Mouse (Mus musculus) embryo, embryonic 10 days (tissue): ENCODE measurements at regions not wholly inside any gene's neighbourhood (a gene's known extent, or its start where the extent isn't known, plus 50 kb on each side); places are given as distances from the start of the nearest gene placed in this dataset.

Experiments
- DNase-seq: peaks from one replicate; pipeline ENCODE4 v3.0.0-alpha.2; 2015; ENCODE audit warnings: low spot score

DNA sequence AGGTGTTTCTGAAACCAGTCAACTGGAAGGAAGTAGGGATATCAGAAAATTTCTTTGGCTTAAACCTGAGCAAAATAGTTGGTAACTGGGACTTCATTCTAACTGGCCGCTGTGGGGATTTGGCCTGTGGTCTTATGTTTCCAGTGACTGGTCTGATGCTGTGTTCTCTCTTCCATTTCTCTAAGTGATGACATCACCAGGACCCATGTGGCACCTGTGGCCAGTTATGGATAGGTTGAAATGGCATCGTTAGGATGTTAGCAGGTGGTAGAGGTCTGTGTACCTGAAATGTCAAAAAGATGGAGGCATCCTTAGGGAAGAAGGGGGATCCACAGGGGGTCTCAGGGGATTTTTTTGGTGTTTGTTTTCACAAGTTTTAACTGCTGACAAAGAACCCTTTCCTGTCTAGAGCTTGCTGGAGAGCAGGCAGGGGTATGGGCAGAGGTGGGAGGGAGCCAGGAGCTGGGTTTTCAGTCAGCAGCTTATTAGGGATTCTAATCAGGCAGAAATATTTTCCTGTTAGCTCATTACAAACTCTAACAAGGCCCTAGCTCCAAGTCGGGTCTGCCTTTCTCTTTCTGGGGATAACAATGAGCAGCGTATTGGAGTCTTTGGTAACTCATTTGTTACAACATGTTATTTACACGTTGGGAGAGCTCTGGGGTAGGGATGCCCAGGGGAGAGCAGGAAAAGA is 170.2 kb downstream of the Adck1 start:
- DNase-seq, result no peak

DNA sequence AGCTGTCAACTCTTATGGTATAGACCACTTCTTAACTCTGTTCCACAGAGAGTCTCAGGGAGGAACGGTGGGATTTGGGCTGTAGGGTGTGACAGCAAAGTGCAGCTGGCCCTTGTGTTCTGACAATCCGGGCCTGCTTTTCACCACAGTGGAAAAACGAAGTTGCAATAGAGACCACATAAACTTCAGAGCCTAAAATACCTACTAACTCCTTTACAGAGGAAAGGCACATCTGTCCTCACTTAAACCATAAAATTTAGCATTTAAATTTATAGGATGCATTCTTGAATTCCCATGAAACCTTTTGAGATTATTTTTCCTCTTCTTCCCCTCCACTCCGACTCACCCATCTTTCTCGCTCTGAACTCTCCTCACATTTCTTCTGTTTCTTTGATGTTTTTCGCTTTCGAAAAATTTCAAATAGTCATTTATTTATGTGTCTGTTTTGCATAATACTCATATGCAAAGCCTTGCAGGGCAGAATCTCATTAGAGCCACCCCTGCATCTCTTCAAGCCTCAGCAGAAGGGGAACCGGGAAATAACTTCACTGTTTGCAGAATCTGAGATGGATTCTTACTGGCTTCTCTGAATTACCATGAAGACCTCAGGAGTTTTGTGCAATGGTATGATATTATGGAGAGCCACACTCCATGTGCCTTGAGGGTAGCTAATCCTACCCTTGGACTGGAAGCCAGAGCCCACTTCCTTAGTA is 172.1 kb downstream of the Adck1 start:
- no peak for DNase-seq

DNA sequence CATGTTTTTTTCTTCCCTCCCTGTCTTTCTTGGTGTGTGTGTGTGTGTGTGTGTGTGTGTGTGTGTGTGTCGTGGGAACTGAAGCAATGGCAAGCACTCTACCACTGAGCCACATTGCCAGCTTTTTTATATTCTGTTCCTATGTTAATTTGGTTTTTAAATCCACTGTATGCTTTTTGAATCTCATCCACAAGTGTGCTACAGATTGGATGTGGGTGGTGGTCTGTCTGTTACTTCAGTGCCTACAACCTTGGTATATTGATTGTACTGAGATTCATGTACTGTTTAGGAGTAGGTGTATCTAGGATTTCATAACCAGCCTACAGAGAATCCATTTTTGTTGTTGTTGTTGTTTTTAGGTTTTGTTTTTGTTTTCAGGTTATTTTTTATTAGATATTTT is 170.8 kb upstream of the Nrxn3 start:
- no peak for DNase-seq

DNA sequence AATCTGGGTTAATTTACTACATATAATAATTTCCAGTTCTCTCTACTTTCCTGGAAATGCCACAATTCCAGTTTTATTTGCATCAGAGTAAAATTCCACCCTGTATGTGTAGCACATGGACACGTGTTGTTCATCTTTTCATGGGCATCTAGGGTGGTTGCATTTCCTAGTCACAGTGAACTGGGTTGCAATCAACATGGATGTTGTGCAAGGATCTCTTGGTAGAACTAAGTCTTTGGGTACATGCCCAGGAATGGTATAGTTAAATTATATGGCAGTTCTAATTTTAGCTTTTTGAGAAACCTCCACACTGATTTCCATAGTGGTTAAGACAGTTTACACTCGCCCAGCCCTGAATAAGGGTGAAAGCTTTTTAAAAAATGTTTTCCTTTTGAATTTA is 167.2 kb upstream of the Nrxn3 start:
- DNase-seq, result no peak

- no peak for DNase-seq
These were observed 164.6 kb upstream of the Nrxn3 start for GRCm38 (mm10) chr12:88558036-88558435.

- DNase-seq, result peak; percentile 8
These were observed 142.7 kb upstream of the Nrxn3 start for GRCm38 (mm10) chr12:88579974-88580373.

DNA sequence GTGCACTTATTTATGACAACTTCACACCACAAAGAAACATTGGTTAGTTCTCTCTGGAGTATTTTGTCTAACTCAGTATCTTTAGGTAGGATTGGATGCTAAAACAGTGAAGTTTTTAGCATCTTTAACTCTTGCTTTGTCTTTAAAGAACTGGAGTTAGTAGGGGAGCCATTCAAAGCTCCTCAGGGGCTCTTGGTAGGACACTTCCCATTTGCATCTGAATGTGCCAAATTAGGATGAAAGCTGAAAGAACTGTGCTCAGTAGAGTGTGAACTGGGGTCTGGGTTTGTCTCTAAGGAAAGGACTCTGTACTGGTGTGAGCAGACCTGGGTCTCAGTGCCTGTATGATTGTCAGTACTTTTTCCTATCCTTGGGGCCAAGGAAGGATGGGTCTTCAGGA is 116.7 kb upstream of the Nrxn3 start:
- DNase-seq, result no peak

DNA sequence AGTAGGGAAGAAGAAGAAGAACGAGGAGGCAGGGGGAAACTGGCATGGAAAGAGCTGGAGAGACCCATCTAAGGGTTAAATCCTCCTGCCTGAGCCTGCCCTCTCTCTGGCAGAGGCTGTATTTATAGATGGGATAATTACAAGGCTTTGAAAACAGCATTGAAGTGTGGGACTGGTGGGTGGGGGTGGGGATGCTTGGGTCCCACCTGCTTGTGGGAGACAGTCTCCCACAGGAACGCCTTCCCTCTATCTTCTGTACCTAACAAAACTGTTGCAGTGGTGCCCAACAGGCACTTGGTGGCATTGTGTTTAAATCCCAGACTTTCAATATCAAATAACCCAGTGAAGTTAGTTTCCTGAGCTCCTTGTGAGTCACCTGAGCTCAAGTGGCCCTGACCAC is 102.6 kb upstream of the Nrxn3 start:
- DNase-seq, result no peak

DNA sequence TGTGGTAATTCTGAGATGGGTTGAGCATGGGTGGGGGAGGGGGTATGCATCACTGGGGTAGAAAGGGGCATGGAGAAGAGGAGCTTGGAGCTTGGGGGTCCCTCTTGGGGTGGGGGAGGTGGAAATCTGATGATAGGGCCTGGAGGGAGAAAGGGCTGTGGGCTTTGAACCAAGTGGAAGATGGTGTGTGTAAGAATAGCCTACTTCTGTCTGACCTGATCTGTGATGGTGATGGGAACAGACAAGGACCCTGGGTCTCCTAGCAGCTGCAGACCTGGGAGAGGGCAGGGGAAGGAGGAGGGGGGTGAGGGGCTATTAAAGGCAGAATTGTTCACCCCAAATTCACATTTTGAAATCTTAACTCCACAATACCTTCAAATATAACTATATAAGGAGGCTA is 78.4 kb upstream of the Nrxn3 start:
- no peak for DNase-seq

GRCm38 (mm10) chr12:88652001-88652719 is 70.5 kb upstream of the Nrxn3 start:
- DNase-seq, result no peak
